Mouse (Mus musculus): Measurements from ENCODE around the gene Mief1. TPM values are rescaled to one million over a fixed set of nuclear protein-coding genes. Genes with fewer than 3 reads are reported as not detected.

Mief1 gene
- total RNA-seq (2014; rRNA removed) (46.3 and 51.1 TPM in 2 replicates), polyA plus RNA-seq (2015; fragmentation: Nextera tagmentation; extraction: Ambion mirVana) (20.3 and 22.0 TPM in 2 replicates)

- peak; percentile 97 for ATAC-seq
- peak; percentile 2; the same call in 1 of the 2 replicates for TF ChIP-seq CTCF (IDR thresholded peaks at IDR 0.05; ENCODE audit: low read depth)
- Histone ChIP-seq H3K4me3 (ENCODE audit: low read length) (peak within 1 kb of the TSS; percentile 90), H3K4me2 (ENCODE audit: low read depth, low read length) (peak within 1 kb of the TSS; percentile 95), H3K27me3 (ENCODE audit: insufficient read depth, low read length) (no peaks in the 10 kb centered on the region), H3K9ac (replicated peaks; ENCODE audit: low read length) (peak within 1 kb of the TSS; percentile 89), H3K36me3 (ENCODE audit: insufficient read depth, low read length) (peaks cover 25% of the 10 kb centered on the region), H3K27ac (peak within 1 kb of the TSS; percentile 92), H3K9me3 (ENCODE audit: low read length) (no peaks in the 10 kb centered on the region), H3K4me1 (ENCODE audit: insufficient read depth, low read length) (0 out of 2 replicates have a peak, but pooled peaks cover 7% of the 10 kb centered on the region)
- DNase-seq (ENCODE audit: low spot score), result peak; percentile 98
- under 1% methylated on average over 59 of the region's 67 CpGs for WGBS
Observed at GRCm38 (mm10) chr15:80233733-80234509, at the start of gene Mief1. Mief1 (plus strand) TSS chr15:80234018.

- peaks cover 6% of the 10 kb centered on the region; the same call in 1 of the 2 replicates for H3K4me1 ChIP-seq (ENCODE audit: insufficient read depth, low read length)
- no peaks in the 10 kb centered on the region for H3K36me3 ChIP-seq (ENCODE audit: insufficient read depth, low read length)
- no peaks in the 10 kb centered on the region for H3K9me3 ChIP-seq (ENCODE audit: low read length)
- H3K4me2 ChIP-seq (ENCODE audit: low read depth, low read length), result no peak overlapping the region
- H3K9ac ChIP-seq (replicated peaks; ENCODE audit: low read length), result no peak overlapping the region
- DNase-seq (ENCODE audit: low spot score), result no peak
- 81% methylated on average over 5 of the region's 5 CpGs for WGBS
- H3K27ac ChIP-seq, result no peak overlapping the region
- no peak overlapping the region for H3K4me3 ChIP-seq (ENCODE audit: low read length)
- H3K27me3 ChIP-seq (ENCODE audit: insufficient read depth, low read length), result no peaks in the 10 kb centered on the region
- ATAC-seq, result no peak
- no peak for TF ChIP-seq CTCF (IDR thresholded peaks at IDR 0.05; ENCODE audit: low read depth)
Observed at GRCm38 (mm10) chr15:80188927-80189326, 44.9 kb upstream of the Mief1 start.

- no peak overlapping the region for H3K9ac ChIP-seq (replicated peaks; ENCODE audit: low read length)
- peaks cover 9% of the 10 kb centered on the region; the same call in 1 of the 2 replicates for H3K4me1 ChIP-seq (ENCODE audit: insufficient read depth, low read length)
- H3K27ac ChIP-seq, result no peak overlapping the region
- no peak for TF ChIP-seq CTCF (IDR thresholded peaks at IDR 0.05; ENCODE audit: low read depth)
- no peaks in the 10 kb centered on the region for H3K36me3 ChIP-seq (ENCODE audit: insufficient read depth, low read length)
- no peak overlapping the region for H3K4me2 ChIP-seq (ENCODE audit: low read depth, low read length)
- H3K9me3 ChIP-seq (ENCODE audit: low read length), result no peaks in the 10 kb centered on the region
- no peak for ATAC-seq
- no peaks in the 10 kb centered on the region for H3K27me3 ChIP-seq (ENCODE audit: insufficient read depth, low read length)
- DNase-seq (ENCODE audit: low spot score), result no peak
- 66% methylated on average over 4 of the region's 4 CpGs for WGBS
- no peak overlapping the region for H3K4me3 ChIP-seq (ENCODE audit: low read length)
Observed at GRCm38 (mm10) chr15:80190075-80190474, 43.7 kb upstream of the Mief1 start.

GRCm38 (mm10) chr15:80191585-80192245 lies 42.1 kb upstream of the Mief1 start:
- H3K4me2 ChIP-seq (ENCODE audit: low read depth, low read length), result no peak overlapping the region
- H3K27me3 ChIP-seq (ENCODE audit: insufficient read depth, low read length), result no peaks in the 10 kb centered on the region
- no peak for DNase-seq (ENCODE audit: low spot score)
- H3K27ac ChIP-seq, result no peak overlapping the region
- no peak for TF ChIP-seq CTCF (IDR thresholded peaks at IDR 0.05; ENCODE audit: low read depth)
- ATAC-seq, result no peak
- WGBS, result 69% methylated on average over 8 of the region's 8 CpGs
- peaks cover 9% of the 10 kb centered on the region; the same call in 1 of the 2 replicates for H3K4me1 ChIP-seq (ENCODE audit: insufficient read depth, low read length)
- H3K9me3 ChIP-seq (ENCODE audit: low read length), result no peaks in the 10 kb centered on the region
- H3K4me3 ChIP-seq (ENCODE audit: low read length), result no peak overlapping the region
- no peak overlapping the region for H3K9ac ChIP-seq (replicated peaks; ENCODE audit: low read length)
- no peaks in the 10 kb centered on the region for H3K36me3 ChIP-seq (ENCODE audit: insufficient read depth, low read length)

- Histone ChIP-seq H3K36me3 (ENCODE audit: insufficient read depth, low read length) (no peaks in the 10 kb centered on the region), H3K4me1 (ENCODE audit: insufficient read depth, low read length) (peaks cover 9% of the 10 kb centered on the region; the same call in 1 of the 2 replicates), H3K27me3 (ENCODE audit: insufficient read depth, low read length) (no peaks in the 10 kb centered on the region), H3K27ac (no peak overlapping the region), H3K9ac (replicated peaks; ENCODE audit: low read length) (no peak overlapping the region), H3K4me3 (ENCODE audit: low read length) (no peak overlapping the region), H3K9me3 (ENCODE audit: low read length) (no peaks in the 10 kb centered on the region), H3K4me2 (ENCODE audit: low read depth, low read length) (no peak overlapping the region)
- DNase-seq (ENCODE audit: low spot score) (no peak), ATAC-seq (no peak)
- 87% methylated on average over 5 of the region's 6 CpGs for WGBS
- TF ChIP-seq CTCF (IDR thresholded peaks at IDR 0.05; ENCODE audit: low read depth), result no peak
Observed at GRCm38 (mm10) chr15:80192246-80192585, 41.6 kb upstream of the Mief1 start.

GRCm38 (mm10) chr15:80192847-80193246 lies 41.0 kb upstream of the Mief1 start:
- H3K4me1 ChIP-seq (ENCODE audit: insufficient read depth, low read length), result peaks cover 9% of the 10 kb centered on the region; the same call in 1 of the 2 replicates
- no peak overlapping the region for H3K4me2 ChIP-seq (ENCODE audit: low read depth, low read length)
- H3K9me3 ChIP-seq (ENCODE audit: low read length), result no peaks in the 10 kb centered on the region
- H3K27ac ChIP-seq, result no peak overlapping the region
- DNase-seq (ENCODE audit: low spot score) (no peak), ATAC-seq (no peak)
- no peak for TF ChIP-seq CTCF (IDR thresholded peaks at IDR 0.05; ENCODE audit: low read depth)
- no peak overlapping the region for H3K9ac ChIP-seq (replicated peaks; ENCODE audit: low read length)
- no peaks in the 10 kb centered on the region for H3K36me3 ChIP-seq (ENCODE audit: insufficient read depth, low read length)
- no peak overlapping the region for H3K4me3 ChIP-seq (ENCODE audit: low read length)
- WGBS, result 87% methylated on average over 7 of the region's 7 CpGs
- H3K27me3 ChIP-seq (ENCODE audit: insufficient read depth, low read length), result no peaks in the 10 kb centered on the region

Data from hindbrain, postnatal 0 days (tissue).